Mouse (Mus musculus): ENCODE measurements around the gene Hes2. TPM values are rescaled to one million over a fixed set of nuclear protein-coding genes. Genes with fewer than 3 reads are reported as not detected.
A peak's percentile ranks its signal among the peaks of the same experiment; 100 is the strongest.

The Hes2 gene
- polyA plus RNA-seq, 1 experiment from 2014 or later = not detected

DNA sequence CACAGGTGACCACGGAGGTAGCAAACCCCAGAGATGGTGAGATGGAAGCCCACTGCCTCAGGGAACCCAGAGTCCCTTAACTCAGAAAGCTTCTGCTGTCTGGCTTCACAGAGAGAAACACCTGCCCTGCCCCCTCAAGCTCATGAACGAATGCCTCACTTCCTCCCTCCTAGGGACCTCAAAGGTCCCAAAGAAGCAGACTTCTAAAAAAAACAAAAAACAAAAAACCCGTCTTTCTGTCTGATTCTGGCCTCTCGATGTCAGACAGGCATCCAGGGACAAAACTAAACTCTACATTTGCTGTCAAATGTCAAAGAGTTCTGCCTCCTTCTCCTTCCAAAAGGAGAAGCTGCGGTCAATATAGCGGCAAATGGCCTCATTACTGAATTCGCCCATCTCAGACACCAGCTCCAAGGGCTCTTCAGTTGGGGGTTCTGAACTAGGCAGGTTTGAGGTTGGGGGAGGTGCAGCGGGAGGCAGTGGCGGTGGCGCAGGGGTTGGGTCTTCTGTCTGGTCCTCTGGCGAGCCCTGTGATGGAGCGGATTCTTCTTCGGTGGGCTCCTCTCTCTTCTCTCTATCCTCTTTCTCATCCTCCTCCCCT is 34.2 kb upstream of the Hes2 start:
- H3K27ac ChIP-seq (ENCODE audit: poor library complexity, severe bottlenecking) = no peak overlapping the region
- ATAC-seq (ENCODE audit: insufficient number of reproducible peaks, low FRiP score) = no peak
- no peaks in the 10 kb centered on the region for H3K36me3 ChIP-seq
- WGBS = 13% methylated on average over 13 of the region's 13 CpGs
- H3K27me3 ChIP-seq (replicated peaks) = peaks cover 99% of the 10 kb centered on the region
- H3K9me3 ChIP-seq (replicated peaks) = no peaks in the 10 kb centered on the region
- H3K4me3 ChIP-seq = peak overlapping the region; percentile 31; the same call in 1 of the 2 replicates
- H3K4me2 ChIP-seq = peak overlapping the region; percentile 67
- H3K9ac ChIP-seq = no peak overlapping the region
- peaks cover 44% of the 10 kb centered on the region for H3K4me1 ChIP-seq (replicated peaks)

DNA sequence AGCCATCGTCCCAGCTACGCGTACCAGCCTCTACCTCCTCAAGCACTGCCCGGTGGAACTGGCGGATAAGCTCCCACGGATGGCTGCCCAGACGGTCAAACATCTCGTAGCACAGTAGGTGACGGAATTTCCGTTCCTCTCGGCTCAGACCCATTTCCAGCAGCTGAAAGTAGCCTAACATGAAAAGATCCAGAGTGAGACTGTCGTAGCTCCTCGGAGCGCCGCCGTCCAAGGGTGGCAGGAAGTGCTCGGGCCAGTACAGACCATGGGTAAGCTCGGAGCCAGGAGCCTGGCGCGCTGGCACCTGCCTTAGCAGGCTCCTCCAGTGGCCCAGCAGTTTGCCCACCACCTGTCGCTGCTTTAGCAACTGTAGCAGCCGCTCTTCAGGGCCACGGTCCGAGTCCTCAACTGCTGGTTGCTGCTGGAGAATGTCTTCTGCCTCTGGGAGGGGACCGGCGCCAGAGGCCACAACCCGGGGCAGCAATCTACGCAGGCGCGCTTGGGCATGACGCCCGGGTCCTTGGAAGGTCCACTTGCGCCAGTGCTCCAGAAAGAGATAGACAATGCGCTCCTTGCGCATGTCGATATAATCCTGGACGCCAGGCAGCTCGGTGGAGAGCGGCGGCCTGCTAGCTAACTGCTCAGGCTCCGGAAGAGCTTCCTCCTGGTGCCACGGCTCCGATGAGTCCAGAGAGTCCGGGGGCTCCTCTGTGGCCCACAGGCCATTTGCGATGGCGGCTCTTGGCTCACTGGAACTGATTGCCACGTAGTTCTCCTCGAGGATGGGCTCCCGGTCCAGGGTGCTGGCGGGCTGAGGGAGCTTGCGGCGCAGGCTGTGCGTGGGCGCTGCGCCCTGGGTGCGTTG is 33.3 kb upstream of the Hes2 start:
- Histone ChIP-seq H3K27me3 (replicated peaks) (peaks cover 99% of the 10 kb centered on the region), H3K4me3 (peak overlapping the region; percentile 31), H3K27ac (ENCODE audit: poor library complexity, severe bottlenecking) (no peak overlapping the region), H3K4me1 (replicated peaks) (peaks cover 39% of the 10 kb centered on the region), H3K36me3 (no peaks in the 10 kb centered on the region), H3K9ac (peak overlapping the region; percentile 21), H3K9me3 (replicated peaks) (no peaks in the 10 kb centered on the region), H3K4me2 (peak overlapping the region; percentile 67)
- WGBS = 5% methylated on average over 56 of the region's 56 CpGs
- ATAC-seq (ENCODE audit: insufficient number of reproducible peaks, low FRiP score) = no peak

- peak overlapping the region; percentile 67 for H3K4me2 ChIP-seq
- no peak overlapping the region for H3K27ac ChIP-seq (ENCODE audit: poor library complexity, severe bottlenecking)
- no peak for ATAC-seq (ENCODE audit: insufficient number of reproducible peaks, low FRiP score)
- H3K4me3 ChIP-seq = peak overlapping the region; percentile 31
- peaks cover 99% of the 10 kb centered on the region for H3K27me3 ChIP-seq (replicated peaks)
- H3K4me1 ChIP-seq (replicated peaks) = peaks cover 39% of the 10 kb centered on the region
- peak overlapping the region; percentile 42 for H3K9ac ChIP-seq
- H3K36me3 ChIP-seq = no peaks in the 10 kb centered on the region
- WGBS = 6% methylated on average over 65 of the region's 65 CpGs
- no peaks in the 10 kb centered on the region for H3K9me3 ChIP-seq (replicated peaks)
Observed at GRCm38 (mm10) chr4:152126026-152126920, 32.4 kb upstream of the Hes2 start.

DNA sequence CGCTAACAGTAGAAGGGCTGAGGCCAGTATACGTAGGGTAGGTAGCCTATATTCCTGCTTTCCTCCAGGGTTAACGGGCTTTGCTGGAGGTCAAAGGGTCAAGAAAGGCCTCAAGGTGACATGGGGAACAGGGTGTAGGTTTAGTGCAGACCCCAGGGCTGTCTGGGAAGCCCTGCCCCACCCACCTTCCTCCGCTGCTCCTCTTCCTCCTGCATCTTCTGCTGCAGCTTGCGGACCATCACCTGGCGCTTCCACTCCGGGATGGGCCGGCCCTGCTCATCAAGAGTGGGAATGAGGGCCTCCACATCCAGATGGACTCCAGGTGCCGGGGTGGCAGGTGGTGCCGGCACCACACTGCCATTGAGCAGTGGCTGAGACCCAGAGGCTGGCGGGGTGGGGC is 30.8 kb upstream of the Hes2 start:
- Histone ChIP-seq H3K4me2 (no peak overlapping the region), H3K36me3 (no peaks in the 10 kb centered on the region), H3K9me3 (replicated peaks) (no peaks in the 10 kb centered on the region), H3K4me3 (no peak overlapping the region), H3K27me3 (replicated peaks) (peaks cover 100% of the 10 kb centered on the region), H3K4me1 (replicated peaks) (peaks cover 48% of the 10 kb centered on the region), H3K27ac (ENCODE audit: poor library complexity, severe bottlenecking) (no peak overlapping the region), H3K9ac (no peak overlapping the region)
- ATAC-seq (ENCODE audit: insufficient number of reproducible peaks, low FRiP score) = no peak
- WGBS = 79% methylated on average over 11 of the region's 11 CpGs

DNA sequence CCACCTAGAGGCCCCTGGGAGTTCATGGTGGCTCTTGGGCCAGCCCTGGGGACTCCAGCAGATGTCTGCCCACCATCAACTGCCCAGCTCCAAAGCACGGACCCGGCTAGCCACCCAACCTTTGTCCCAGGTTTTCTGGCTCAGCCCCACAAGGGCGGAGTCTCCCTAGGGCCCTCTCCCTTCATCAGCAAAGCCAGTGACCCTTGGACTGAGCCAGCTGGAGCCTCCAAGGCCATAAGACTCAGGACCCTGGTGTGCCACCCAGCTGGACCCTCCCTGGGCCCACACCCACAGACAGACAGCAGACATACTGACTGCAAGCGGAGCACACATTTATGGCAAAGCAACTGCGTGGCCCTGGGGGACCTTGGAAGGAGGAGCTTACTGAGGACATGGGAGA is 29.9 kb upstream of the Hes2 start:
- WGBS = 70% methylated on average over 5 of the region's 5 CpGs
- no peaks in the 10 kb centered on the region for H3K9me3 ChIP-seq (replicated peaks)
- peaks cover 48% of the 10 kb centered on the region for H3K4me1 ChIP-seq (replicated peaks)
- H3K27ac ChIP-seq (ENCODE audit: poor library complexity, severe bottlenecking) = no peak overlapping the region
- no peak overlapping the region for H3K9ac ChIP-seq
- no peak for ATAC-seq (ENCODE audit: insufficient number of reproducible peaks, low FRiP score)
- no peaks in the 10 kb centered on the region for H3K36me3 ChIP-seq
- H3K4me3 ChIP-seq = no peak overlapping the region
- peaks cover 100% of the 10 kb centered on the region for H3K27me3 ChIP-seq (replicated peaks)
- H3K4me2 ChIP-seq = no peak overlapping the region

DNA sequence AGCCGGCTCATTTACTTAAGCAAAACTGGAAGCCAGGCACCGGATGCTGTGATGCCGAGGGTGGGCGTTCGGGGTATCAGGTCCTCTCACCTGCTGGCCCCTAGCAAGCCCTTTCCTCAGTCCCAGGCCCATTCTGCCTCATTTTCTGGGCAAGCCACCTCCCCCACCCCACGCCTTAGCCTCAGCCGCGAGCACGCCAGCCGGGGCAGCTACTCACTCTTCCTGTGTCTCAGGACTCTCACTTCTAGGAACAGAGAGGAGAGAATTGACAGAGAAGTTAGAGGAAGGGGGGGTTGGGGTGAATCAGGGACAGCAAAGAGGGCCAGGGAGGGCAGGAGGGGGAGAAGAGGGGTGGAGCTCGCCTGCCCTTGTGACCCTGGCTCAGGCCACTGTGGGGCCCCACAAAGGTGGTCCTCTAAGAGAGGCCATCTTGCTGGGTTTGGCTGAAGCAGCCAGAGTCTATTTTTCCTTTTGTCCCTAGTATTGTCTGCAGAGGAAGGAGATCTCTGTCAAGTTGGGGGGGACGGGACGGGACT is 29.2 kb upstream of the Hes2 start:
- Histone ChIP-seq H3K9ac (no peak overlapping the region), H3K36me3 (no peaks in the 10 kb centered on the region), H3K27ac (ENCODE audit: poor library complexity, severe bottlenecking) (no peak overlapping the region), H3K4me3 (no peak overlapping the region), H3K27me3 (replicated peaks) (peaks cover 100% of the 10 kb centered on the region), H3K4me2 (no peak overlapping the region), H3K9me3 (replicated peaks) (no peaks in the 10 kb centered on the region), H3K4me1 (replicated peaks) (peaks cover 48% of the 10 kb centered on the region)
- 39% methylated on average over 13 of the region's 13 CpGs for WGBS
- ATAC-seq (ENCODE audit: insufficient number of reproducible peaks, low FRiP score) = no peak

- Histone ChIP-seq H3K36me3 (no peaks in the 10 kb centered on the region), H3K9ac (peak overlapping the region; percentile 39), H3K4me1 (replicated peaks) (peaks cover 33% of the 10 kb centered on the region), H3K4me2 (peak overlapping the region; percentile 71), H3K27me3 (replicated peaks) (peaks cover 98% of the 10 kb centered on the region), H3K4me3 (peak overlapping the region; percentile 43), H3K9me3 (replicated peaks) (no peaks in the 10 kb centered on the region), H3K27ac (ENCODE audit: poor library complexity, severe bottlenecking) (no peak overlapping the region)
- ATAC-seq (ENCODE audit: insufficient number of reproducible peaks, low FRiP score) = peak; percentile 23; the same call in 1 of the 2 replicates
- WGBS = under 1% methylated on average over 84 of the region's 85 CpGs
Observed at GRCm38 (mm10) chr4:152130771-152131653, 27.7 kb upstream of the Hes2 start.

DNA sequence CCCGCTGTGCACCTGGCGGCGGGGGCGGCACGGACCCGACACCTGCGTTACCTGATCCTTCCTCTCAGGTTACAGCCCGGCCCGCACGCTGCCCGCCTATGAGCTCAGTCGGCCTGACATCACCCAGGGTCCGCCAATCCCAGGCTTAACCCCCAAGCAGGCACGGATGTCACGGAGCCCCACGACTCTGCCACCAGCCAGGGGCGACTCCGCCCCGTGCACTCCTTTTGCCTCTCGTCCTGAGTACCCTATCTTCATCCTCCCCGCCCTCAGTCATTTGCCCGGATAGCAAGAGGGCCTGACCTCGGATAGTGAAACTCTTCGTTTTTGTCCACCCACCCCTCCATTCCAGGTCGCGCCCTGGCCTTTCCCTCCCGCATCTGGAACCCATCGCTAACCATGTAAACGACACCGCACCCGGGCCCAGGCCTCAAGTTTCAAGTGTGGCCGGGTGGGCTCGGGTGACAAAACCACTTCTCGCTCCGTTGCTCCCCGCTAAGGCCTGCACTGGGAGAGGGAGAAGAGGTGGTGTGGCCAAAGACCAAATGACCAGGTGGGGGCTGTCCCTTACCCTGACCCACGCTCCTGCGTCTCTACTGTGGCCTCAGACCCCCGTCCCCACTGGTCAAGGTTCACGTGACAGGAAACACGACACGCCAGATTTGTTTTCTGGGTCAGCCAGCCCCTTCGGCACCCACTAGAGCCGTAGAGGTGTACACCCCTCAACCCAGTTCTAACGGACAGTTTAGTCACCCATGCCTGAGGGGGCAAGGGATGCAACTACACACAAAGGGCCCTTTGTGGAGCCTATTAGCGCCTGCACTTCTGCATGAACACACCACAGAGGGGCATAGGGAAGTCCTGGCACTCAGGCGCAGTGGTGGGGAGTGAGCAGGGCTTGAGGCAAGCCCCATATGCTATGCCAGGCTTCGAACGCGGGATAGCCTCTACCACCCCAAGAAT is 26.6 kb upstream of the Hes2 start:
- H3K27me3 ChIP-seq (replicated peaks) = peaks cover 95% of the 10 kb centered on the region
- H3K36me3 ChIP-seq = no peaks in the 10 kb centered on the region
- WGBS = 7% methylated on average over 50 of the region's 50 CpGs
- no peak for ATAC-seq (ENCODE audit: insufficient number of reproducible peaks, low FRiP score)
- 0 out of 2 replicates have a peak overlapping the region, but pooled peaks have one; percentile 39 for H3K9ac ChIP-seq
- H3K4me3 ChIP-seq = peak overlapping the region; percentile 43
- H3K9me3 ChIP-seq (replicated peaks) = no peaks in the 10 kb centered on the region
- no peak overlapping the region for H3K27ac ChIP-seq (ENCODE audit: poor library complexity, severe bottlenecking)
- peaks cover 23% of the 10 kb centered on the region for H3K4me1 ChIP-seq (replicated peaks)
- peak overlapping the region; percentile 71 for H3K4me2 ChIP-seq

GRCm38 (mm10) chr4:152132772-152133169 is 25.9 kb upstream of the Hes2 start:
- no peak overlapping the region for H3K4me3 ChIP-seq

More at GRCm38 (mm10) chr4:152132772-152133169, 25.9 kb upstream of the Hes2 start:
- no peak for ATAC-seq (ENCODE audit: insufficient number of reproducible peaks, low FRiP score)
- peaks cover 93% of the 10 kb centered on the region for H3K27me3 ChIP-seq (replicated peaks)
- H3K4me1 ChIP-seq (replicated peaks) = peaks cover 23% of the 10 kb centered on the region
- 27% methylated on average over 10 of the region's 10 CpGs for WGBS
- H3K9me3 ChIP-seq (replicated peaks) = no peaks in the 10 kb centered on the region
- H3K36me3 ChIP-seq = no peaks in the 10 kb centered on the region
- no peak overlapping the region for H3K9ac ChIP-seq
- H3K4me2 ChIP-seq = no peak overlapping the region
- H3K27ac ChIP-seq (ENCODE audit: poor library complexity, severe bottlenecking) = no peak overlapping the region
